Mouse (Mus musculus) embryonic facial prominence, embryonic 14.5 days (tissue): ENCODE results near the gene Smoc2. TPM values are rescaled to one million over a fixed set of nuclear protein-coding genes. Genes with fewer than 3 reads are reported as not detected.
A peak's percentile ranks its signal among the peaks of the same experiment; 100 is the strongest.

Source experiments
- ATAC-seq: fragments of 200-750 bp; cut with Nextera tagmentation; 2 replicates; pipeline ENCODE4 v1.8.0; 2017; ENCODE audit warnings: low read depth, moderate number of reproducible peaks, moderate TSS enrichment
- DNase-seq: peaks from one replicate; pipeline ENCODE4 v3.0.0-alpha.2; 2015; ENCODE audit warnings: low spot score
- H3K27ac ChIP-seq: fragments of 300-500 bp; sonication (generic); replicated peaks from 2 replicates; pipeline ENCODE4 v1.5.1; 2014; ENCODE audit warnings: low read depth, mild to moderate bottlenecking, low read length, moderate library complexity
- H3K27me3 ChIP-seq: fragments of 300-500 bp; sonication (generic); replicated peaks from 2 replicates; pipeline ENCODE4 v1.6.1; 2014; ENCODE audit warnings: low read length; ENCODE audit not compliant: control insufficient read depth, insufficient read depth
- H3K36me3 ChIP-seq: fragments of 300-500 bp; sonication (generic); 2 replicates; pipeline ENCODE4 v1.6.1; 2014; ENCODE audit warnings: low read length, mixed read lengths; ENCODE audit not compliant: control insufficient read depth, insufficient read depth
- H3K4me1 ChIP-seq: fragments of 300-500 bp; sonication (generic); 2 replicates; pipeline ENCODE4 v1.6.1; 2014; ENCODE audit warnings: antibody characterized with exemption, low read length; ENCODE audit not compliant: control insufficient read depth, insufficient read depth
- H3K4me2 ChIP-seq: fragments of 300-500 bp; sonication (generic); 2 replicates; pipeline ENCODE4 v1.6.1; 2014; ENCODE audit warnings: low read depth, mild to moderate bottlenecking, low read length, moderate library complexity, mixed read lengths
- H3K4me3 ChIP-seq: fragments of 300-500 bp; sonication (generic); 2 replicates; pipeline ENCODE4 v1.5.1; 2014; ENCODE audit warnings: low read depth, mild to moderate bottlenecking, low read length
- H3K9ac ChIP-seq: fragments of 300-500 bp; sonication (generic); 2 replicates; pipeline ENCODE4 v1.6.1; 2014; ENCODE audit warnings: low read depth, mild to moderate bottlenecking, low read length, moderate library complexity, mixed read lengths
- H3K9me3 ChIP-seq: fragments of 300-500 bp; sonication (generic); 2 replicates; pipeline ENCODE4 v1.6.1; 2016; ENCODE audit warnings: low read length; ENCODE audit not compliant: control insufficient read depth
- WGBS: fragments of 180-500 bp; shearing (Covaris S2); extraction: QIAGEN DNeasy Blood & Tissue Kit; methylation state at CpG from one replicate; pipeline ENCODE4 v1.1.7; 2014; 5-methylcytosine and 5-hydroxymethylcytosine counted together
- polyA plus RNA-seq: library from polyadenylated mRNA; unstranded; fragments of >200 nt; fragmentation: Nextera tagmentation; extraction: Ambion mirVana; gene quantifications from 2 replicates; pipeline ENCODE4 v1.2.1, GENCODE M21; 2014

The Smoc2 gene
- 207 and 229 TPM in 2 replicates for polyA plus RNA-seq

- no peaks in the 10 kb centered on the region for H3K36me3 ChIP-seq
- peak within 1 kb of the TSS; percentile 61 for H3K4me3 ChIP-seq
- H3K27ac ChIP-seq: peak within 1 kb of the TSS; percentile 35; the same call in 1 of the 2 replicates
- peak within 1 kb of the TSS; percentile 94 for H3K4me2 ChIP-seq
- peak; percentile 82 for ATAC-seq
- 3% methylated on average over 20 of the region's 61 CpGs for WGBS
- peak; percentile 71 for DNase-seq
- H3K27me3 ChIP-seq: peaks cover 45% of the 10 kb centered on the region
- no peaks in the 10 kb centered on the region for H3K9me3 ChIP-seq
- peaks cover 5% of the 10 kb centered on the region for H3K4me1 ChIP-seq
- peak within 1 kb of the TSS; percentile 65 for H3K9ac ChIP-seq
Observed at GRCm38 (mm10) chr17:14279177-14279965, at the start of gene Smoc2. TSS of gene Smoc2 (plus strand) at chr17:14279506.

- 14% methylated on average over 13 of the region's 13 CpGs for WGBS
- Histone ChIP-seq H3K9me3 (no peaks in the 10 kb centered on the region), H3K4me2 (no peak overlapping the region), H3K27ac (no peak overlapping the region; the same call in 1 of the 2 replicates), H3K4me3 (no peak overlapping the region), H3K9ac (no peak overlapping the region), H3K36me3 (no peaks in the 10 kb centered on the region), H3K27me3 (no peaks in the 10 kb centered on the region), H3K4me1 (peaks cover 15% of the 10 kb centered on the region)
- peak; percentile 53 for ATAC-seq
- peak; percentile 86 for DNase-seq
Observed at GRCm38 (mm10) chr17:14230698-14231430, 48.4 kb upstream of the Smoc2 start.

GRCm38 (mm10) chr17:14232629-14233028 lies 46.7 kb upstream of the Smoc2 start:
- Histone ChIP-seq H3K9ac (no peak overlapping the region), H3K4me2 (no peak overlapping the region), H3K4me3 (no peak overlapping the region), H3K4me1 (peaks cover 15% of the 10 kb centered on the region), H3K27ac (no peak overlapping the region), H3K27me3 (no peaks in the 10 kb centered on the region), H3K36me3 (no peaks in the 10 kb centered on the region), H3K9me3 (no peaks in the 10 kb centered on the region)
- WGBS: 50% methylated on average over 3 of the region's 3 CpGs
- ATAC-seq (no peak), DNase-seq (peak; percentile 89)

- Histone ChIP-seq H3K36me3 (no peaks in the 10 kb centered on the region), H3K9ac (no peak overlapping the region), H3K27ac (no peak overlapping the region), H3K4me3 (no peak overlapping the region), H3K4me1 (peaks cover 15% of the 10 kb centered on the region), H3K27me3 (0 out of 2 replicates have a peak, but pooled peaks cover 3% of the 10 kb centered on the region), H3K4me2 (no peak overlapping the region), H3K9me3 (no peaks in the 10 kb centered on the region)
- WGBS: 57% methylated on average over 4 of the region's 4 CpGs
- ATAC-seq (no peak), DNase-seq (peak; percentile 52)
Observed at GRCm38 (mm10) chr17:14233658-14234057, 45.6 kb upstream of the Smoc2 start.

GRCm38 (mm10) chr17:14234774-14235389 lies 44.4 kb upstream of the Smoc2 start:
- Histone ChIP-seq H3K9me3 (no peaks in the 10 kb centered on the region), H3K4me2 (no peak overlapping the region), H3K27ac (no peak overlapping the region), H3K9ac (no peak overlapping the region), H3K4me1 (peaks cover 15% of the 10 kb centered on the region), H3K27me3 (0 out of 2 replicates have a peak, but pooled peaks cover 3% of the 10 kb centered on the region), H3K4me3 (no peak overlapping the region), H3K36me3 (no peaks in the 10 kb centered on the region)
- peak; percentile 71 for DNase-seq
- ATAC-seq: peak; percentile 45
- 55% methylated on average over 12 of the region's 12 CpGs for WGBS

GRCm38 (mm10) chr17:14237134-14237533 lies 42.2 kb upstream of the Smoc2 start:
- no peaks in the 10 kb centered on the region for H3K9me3 ChIP-seq
- 45% methylated on average over 6 of the region's 6 CpGs for WGBS
- 0 out of 2 replicates have a peak, but pooled peaks cover 3% of the 10 kb centered on the region for H3K4me1 ChIP-seq
- H3K9ac ChIP-seq: no peak overlapping the region
- ATAC-seq (no peak), DNase-seq (no peak)
- H3K4me2 ChIP-seq: no peak overlapping the region
- H3K36me3 ChIP-seq: no peaks in the 10 kb centered on the region
- 0 out of 2 replicates have a peak, but pooled peaks cover 3% of the 10 kb centered on the region for H3K27me3 ChIP-seq
- H3K4me3 ChIP-seq: no peak overlapping the region
- no peak overlapping the region for H3K27ac ChIP-seq

GRCm38 (mm10) chr17:14239960-14240359 lies 39.3 kb upstream of the Smoc2 start:
- Histone ChIP-seq H3K4me1 (no peaks in the 10 kb centered on the region), H3K4me2 (no peak overlapping the region), H3K4me3 (no peak overlapping the region), H3K9ac (no peak overlapping the region), H3K36me3 (no peaks in the 10 kb centered on the region), H3K9me3 (no peaks in the 10 kb centered on the region), H3K27me3 (0 out of 2 replicates have a peak, but pooled peaks cover 3% of the 10 kb centered on the region), H3K27ac (no peak overlapping the region)
- 78% methylated on average over 10 of the region's 10 CpGs for WGBS
- ATAC-seq (no peak), DNase-seq (no peak)

GRCm38 (mm10) chr17:14242634-14243033 lies 36.7 kb upstream of the Smoc2 start:
- DNase-seq (no peak), ATAC-seq (no peak)
- H3K27me3 ChIP-seq: 0 out of 2 replicates have a peak, but pooled peaks cover 3% of the 10 kb centered on the region
- WGBS: 84% methylated on average over 8 of the region's 8 CpGs
- no peak overlapping the region for H3K27ac ChIP-seq
- no peak overlapping the region for H3K9ac ChIP-seq
- no peak overlapping the region for H3K4me2 ChIP-seq
- H3K4me1 ChIP-seq: no peaks in the 10 kb centered on the region
- H3K9me3 ChIP-seq: no peaks in the 10 kb centered on the region
- H3K36me3 ChIP-seq: no peaks in the 10 kb centered on the region
- no peak overlapping the region for H3K4me3 ChIP-seq
